Mouse (Mus musculus) midbrain, postnatal 0 days (tissue): Measurements from ENCODE around the gene Oxct1. TPM values are rescaled to one million over a fixed set of nuclear protein-coding genes. Genes with fewer than 3 reads are reported as not detected.

ENCODE experiments used
- ATAC-seq: fragments of 200-750 bp; cut with Nextera tagmentation; 2 replicates; pipeline ENCODE4 v1.8.0; 2017; ENCODE audit warnings: moderate number of reproducible peaks, mild to moderate bottlenecking, moderate TSS enrichment, moderate library complexity; ENCODE audit not compliant: low FRiP score
- DNase-seq: peaks from one replicate; pipeline ENCODE4 v3.0.0-alpha.2; 2015; ENCODE audit warnings: low spot score
- H3K27ac ChIP-seq: fragments of 300-500 bp; sonication (generic); 2 replicates; pipeline ENCODE4 v1.5.1; 2014; ENCODE audit warnings: low read depth, mild to moderate bottlenecking, low read length, mixed read lengths
- H3K27me3 ChIP-seq: fragments of 300-500 bp; sonication (generic); 2 replicates; pipeline ENCODE4 v1.6.1; 2014; ENCODE audit warnings: low read length, control low read depth, mixed read lengths; ENCODE audit not compliant: insufficient read depth
- H3K36me3 ChIP-seq: fragments of 300-500 bp; sonication (generic); 2 replicates; pipeline ENCODE4 v1.6.1; 2014; ENCODE audit warnings: low read length, control low read depth, mixed read lengths; ENCODE audit not compliant: insufficient read depth
- H3K4me1 ChIP-seq: fragments of 300-500 bp; sonication (generic); 2 replicates; pipeline ENCODE4 v1.6.1; 2014; ENCODE audit warnings: mild to moderate bottlenecking, control low read depth, antibody characterized with exemption, low read length, mixed read lengths; ENCODE audit not compliant: insufficient read depth
- H3K4me2 ChIP-seq: fragments of 300-500 bp; sonication (generic); 2 replicates; pipeline ENCODE4 v1.6.1; 2014; ENCODE audit warnings: low read depth, mild to moderate bottlenecking, low read length, mixed read lengths; ENCODE audit not compliant: poor library complexity, severe bottlenecking
- H3K4me3 ChIP-seq: fragments of 300-500 bp; sonication (generic); 2 replicates; pipeline ENCODE4 v1.5.1; 2014; ENCODE audit warnings: low read depth, mild to moderate bottlenecking, low read length, moderate library complexity
- H3K9ac ChIP-seq: fragments of 300-500 bp; sonication (generic); replicated peaks from 2 replicates; pipeline ENCODE4 v1.6.1; 2014; ENCODE audit warnings: mild to moderate bottlenecking, low read length, moderate library complexity, mixed read lengths; ENCODE audit not compliant: poor library complexity, severe bottlenecking
- H3K9me3 ChIP-seq: fragments of 300-500 bp; sonication (generic); 2 replicates; pipeline ENCODE4 v1.6.1; 2016; ENCODE audit warnings: low read length, control low read depth
- CTCF ChIP-seq: IDR thresholded peaks from 2 replicates; pipeline ENCODE4 v1.5.1; 2016; ENCODE audit warnings: antibody characterized with exemption, mild to moderate bottlenecking
- WGBS: fragments of 180-500 bp; shearing (Covaris S2); extraction: QIAGEN DNeasy Blood & Tissue Kit; methylation state at CpG from one replicate; pipeline ENCODE4 v1.1.7; 2014; 5-methylcytosine and 5-hydroxymethylcytosine counted together
- polyA plus RNA-seq: library from polyadenylated mRNA; unstranded; fragments of >200 nt; fragmentation: Nextera tagmentation; extraction: Ambion mirVana; gene quantifications from 2 replicates; pipeline ENCODE4 v1.2.1, GENCODE M21; 2015
- total RNA-seq: library from RNA; depleted of rRNA; stranded (reverse); fragments of >200 nt; gene quantifications from 2 replicates; pipeline ENCODE4 v1.2.3, GENCODE M21; 2014

The Oxct1 gene
- total and polyA plus RNA-seq, 2 experiments from 2014 or later, result 240 to 461 TPM

DNA sequence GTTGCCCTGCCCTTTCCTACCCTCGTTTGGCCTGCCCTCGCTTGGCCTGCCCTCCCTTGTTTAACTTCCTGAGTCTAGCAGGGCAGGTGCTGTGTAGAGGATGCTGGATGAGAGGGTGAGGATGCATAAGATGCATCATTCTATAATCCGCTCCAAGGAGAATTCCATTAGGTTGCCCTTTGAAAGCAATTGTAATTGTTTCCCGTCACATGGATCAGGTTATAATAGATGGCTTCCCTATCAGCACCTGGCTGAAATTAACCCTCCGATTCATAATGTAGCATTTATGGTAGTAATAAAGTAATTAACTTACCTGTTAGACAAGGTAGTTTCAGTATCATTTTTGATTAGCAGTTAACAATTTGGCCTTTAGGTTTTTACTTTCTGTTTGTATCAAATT is 119.2 kb downstream of the Oxct1 start:
- no peaks in the 10 kb centered on the region for H3K4me1 ChIP-seq
- ATAC-seq (no peak), DNase-seq (no peak)
- H3K27me3 ChIP-seq, result no peaks in the 10 kb centered on the region
- H3K36me3 ChIP-seq, result peaks cover 10% of the 10 kb centered on the region; the same call in 1 of the 2 replicates
- H3K4me3 ChIP-seq, result no peak overlapping the region
- H3K9me3 ChIP-seq, result no peaks in the 10 kb centered on the region
- H3K27ac ChIP-seq, result no peak overlapping the region
- no peak overlapping the region for H3K4me2 ChIP-seq
- no peak for TF ChIP-seq CTCF
- H3K9ac ChIP-seq, result no peak overlapping the region
- WGBS, result 91% methylated on average over 5 of the region's 5 CpGs

DNA sequence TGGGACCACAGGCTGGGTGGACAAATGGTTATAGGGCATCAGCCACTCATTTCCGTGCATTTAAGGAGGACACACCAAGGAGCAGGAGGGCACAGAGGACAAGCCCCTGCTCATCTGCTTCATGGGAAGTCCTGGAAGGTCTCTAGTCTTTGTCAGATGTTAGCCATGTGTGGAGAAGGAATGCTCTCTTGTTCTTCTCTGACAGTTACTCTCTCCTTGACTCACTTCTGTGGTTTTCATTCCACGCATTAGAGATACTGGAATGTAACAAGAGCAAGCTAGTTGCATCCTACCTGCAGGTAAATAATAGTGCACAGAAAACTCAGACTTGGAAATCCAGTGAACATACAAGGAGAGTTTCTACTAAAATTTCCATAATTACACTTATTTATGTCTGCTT is 121.5 kb downstream of the Oxct1 start:
- Histone ChIP-seq H3K9ac (no peak overlapping the region), H3K4me3 (no peak overlapping the region), H3K36me3 (peaks cover 14% of the 10 kb centered on the region), H3K27ac (no peak overlapping the region), H3K27me3 (no peaks in the 10 kb centered on the region), H3K4me1 (no peaks in the 10 kb centered on the region), H3K9me3 (no peaks in the 10 kb centered on the region), H3K4me2 (no peak overlapping the region)
- DNase-seq (no peak), ATAC-seq (no peak)
- 88% methylated on average over 2 of the region's 2 CpGs for WGBS
- no peak for TF ChIP-seq CTCF

- H3K9ac ChIP-seq, result no peak overlapping the region
- 74% methylated on average over 8 of the region's 8 CpGs for WGBS
Measured at GRCm38 (mm10) chr15:4148649-4149389, 122.6 kb downstream of the Oxct1 start.

GRCm38 (mm10) chr15:4154646-4155045 is 128.5 kb downstream of the Oxct1 start:
- Histone ChIP-seq H3K27me3 (no peaks in the 10 kb centered on the region), H3K4me3 (no peak overlapping the region), H3K9me3 (no peaks in the 10 kb centered on the region), H3K4me1 (no peaks in the 10 kb centered on the region), H3K36me3 (peaks cover 18% of the 10 kb centered on the region), H3K27ac (no peak overlapping the region), H3K9ac (no peak overlapping the region), H3K4me2 (no peak overlapping the region)
- WGBS, result 88% methylated on average over 4 of the region's 4 CpGs
- ATAC-seq, result no peak
- TF ChIP-seq CTCF, result no peak
- DNase-seq, result no peak

More at GRCm38 (mm10) chr15:4148649-4149389, 122.6 kb downstream of the Oxct1 start:
- no peak for TF ChIP-seq CTCF
- H3K4me1 ChIP-seq, result no peaks in the 10 kb centered on the region
- no peak overlapping the region for H3K4me3 ChIP-seq
- H3K4me2 ChIP-seq, result no peak overlapping the region
- no peak overlapping the region for H3K27ac ChIP-seq
- no peak for DNase-seq
- peak; percentile 34; the same call in 1 of the 2 replicates for ATAC-seq
- peaks cover 20% of the 10 kb centered on the region for H3K36me3 ChIP-seq
- H3K9me3 ChIP-seq, result no peaks in the 10 kb centered on the region
- H3K27me3 ChIP-seq, result no peaks in the 10 kb centered on the region

- DNase-seq (no peak), ATAC-seq (no peak)
- TF ChIP-seq CTCF, result no peak
- Histone ChIP-seq H3K27me3 (no peaks in the 10 kb centered on the region), H3K4me1 (no peaks in the 10 kb centered on the region), H3K4me3 (no peak overlapping the region), H3K9ac (no peak overlapping the region), H3K4me2 (no peak overlapping the region), H3K27ac (no peak overlapping the region), H3K36me3 (no peaks in the 10 kb centered on the region), H3K9me3 (no peaks in the 10 kb centered on the region)
- 86% methylated on average over 2 of the region's 2 CpGs for WGBS
Measured at GRCm38 (mm10) chr15:4167946-4168345, 141.8 kb downstream of the Oxct1 start.

DNA sequence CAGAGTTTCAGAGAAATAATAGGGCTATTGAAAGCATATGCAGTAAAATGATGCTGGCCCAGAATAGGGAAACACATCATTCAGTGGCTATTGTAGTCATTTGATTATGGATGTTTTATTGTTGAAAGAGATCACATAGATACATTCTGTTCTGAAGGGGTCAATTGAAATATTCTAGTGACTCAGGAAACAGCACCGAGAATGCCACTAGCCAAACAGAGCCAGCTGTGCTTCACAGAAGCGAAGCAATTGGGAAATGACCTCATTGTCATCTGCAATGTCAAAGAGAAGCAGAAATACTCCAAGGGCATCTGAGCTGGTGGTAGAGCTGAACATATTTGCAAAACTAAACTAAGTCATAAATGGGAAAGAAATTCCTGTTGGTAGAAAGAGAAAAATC is 145.4 kb downstream of the Oxct1 start:
- no peak overlapping the region for H3K4me3 ChIP-seq
- H3K9ac ChIP-seq, result no peak overlapping the region
- no peaks in the 10 kb centered on the region for H3K27me3 ChIP-seq
- no peaks in the 10 kb centered on the region for H3K4me1 ChIP-seq
- ATAC-seq (no peak), DNase-seq (peak; percentile 15)
- 57% methylated on average over 2 of the region's 2 CpGs for WGBS
- no peaks in the 10 kb centered on the region for H3K9me3 ChIP-seq
- no peak overlapping the region for H3K27ac ChIP-seq
- no peaks in the 10 kb centered on the region for H3K36me3 ChIP-seq
- no peak for TF ChIP-seq CTCF
- H3K4me2 ChIP-seq, result no peak overlapping the region
